Mouse (Mus musculus): Measurements from ENCODE around the gene Wbp4. TPM values are rescaled to one million over a fixed set of nuclear protein-coding genes. Genes with fewer than 3 reads are reported as not detected.

Gene Wbp4
- polyA plus RNA-seq, 2 experiments: 22.6 to 44.1 TPM

GRCm38 (mm10) chr14:79486993-79487731 is 5.8 kb upstream of the Wbp4 start:
- H3K4me1 ChIP-seq (ENCODE audit: control insufficient read depth, insufficient read depth, low read length): peaks cover 26% of the 10 kb centered on the region
- peak; percentile 35 for ATAC-seq (ENCODE audit: low FRiP score, low read depth)
- no peak for TF ChIP-seq POLR2A (IDR thresholded peaks at IDR 0.05; ENCODE audit: borderline replicate concordance, extremely low read depth, insufficient read depth, insufficient read length)
- H3K27ac ChIP-seq (replicated peaks; ENCODE audit: low read depth, low read length): peak overlapping the region; percentile 65; the same call in 1 of the 2 replicates
- H3K36me3 ChIP-seq (ENCODE audit: control insufficient read depth, insufficient read depth, low read length): no peaks in the 10 kb centered on the region
- H3K9ac ChIP-seq (ENCODE audit: low read depth, low read length, severe bottlenecking): peak overlapping the region; percentile 43; the same call in 1 of the 2 replicates
- peak; percentile 26 for DNase-seq (ENCODE audit: low spot score)
- H3K4me3 ChIP-seq (replicated peaks; ENCODE audit: low read length): peak overlapping the region; percentile 36
- 4% methylated on average over 19 of the region's 19 CpGs for WGBS
- no peaks in the 10 kb centered on the region for H3K9me3 ChIP-seq (ENCODE audit: control insufficient read depth, low read length)
- H3K27me3 ChIP-seq (ENCODE audit: control insufficient read depth, insufficient read depth, low read length): no peaks in the 10 kb centered on the region
- H3K4me2 ChIP-seq (replicated peaks; ENCODE audit: low read depth, low read length, severe bottlenecking): peak overlapping the region; percentile 66

DNA sequence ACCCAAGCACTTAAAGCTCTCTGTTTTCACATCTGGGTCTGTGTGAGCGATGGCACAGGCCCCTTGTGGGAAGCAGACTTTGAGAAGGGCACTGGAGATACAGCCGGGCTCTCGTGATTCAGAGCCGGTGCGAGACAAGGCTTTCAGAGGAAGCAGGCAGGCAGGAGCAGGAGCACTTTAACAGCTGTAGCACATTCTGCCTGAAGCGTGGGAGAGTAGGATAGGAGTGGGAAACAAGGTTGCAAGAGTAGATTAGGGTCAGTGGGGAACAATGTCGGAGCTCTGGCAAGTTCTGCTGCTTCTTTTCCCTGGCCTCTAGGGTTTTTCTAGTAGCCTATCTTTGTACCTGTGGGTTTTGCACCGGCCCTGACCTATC is 5.3 kb upstream of the Wbp4 start:
- H3K27ac ChIP-seq (replicated peaks; ENCODE audit: low read depth, low read length): peak overlapping the region; percentile 65; the same call in 1 of the 2 replicates
- peak overlapping the region; percentile 36 for H3K4me3 ChIP-seq (replicated peaks; ENCODE audit: low read length)
- peaks cover 26% of the 10 kb centered on the region for H3K4me1 ChIP-seq (ENCODE audit: control insufficient read depth, insufficient read depth, low read length)
- H3K9ac ChIP-seq (ENCODE audit: low read depth, low read length, severe bottlenecking): 0 out of 2 replicates have a peak overlapping the region, but pooled peaks have one; percentile 43
- H3K9me3 ChIP-seq (ENCODE audit: control insufficient read depth, low read length): no peaks in the 10 kb centered on the region
- no peaks in the 10 kb centered on the region for H3K36me3 ChIP-seq (ENCODE audit: control insufficient read depth, insufficient read depth, low read length)
- no peak for TF ChIP-seq POLR2A (IDR thresholded peaks at IDR 0.05; ENCODE audit: borderline replicate concordance, extremely low read depth, insufficient read depth, insufficient read length)
- peak overlapping the region; percentile 66 for H3K4me2 ChIP-seq (replicated peaks; ENCODE audit: low read depth, low read length, severe bottlenecking)
- ATAC-seq (ENCODE audit: low FRiP score, low read depth) (no peak), DNase-seq (ENCODE audit: low spot score) (no peak)
- no peaks in the 10 kb centered on the region for H3K27me3 ChIP-seq (ENCODE audit: control insufficient read depth, insufficient read depth, low read length)
- WGBS: 13% methylated on average over 8 of the region's 8 CpGs

DNA sequence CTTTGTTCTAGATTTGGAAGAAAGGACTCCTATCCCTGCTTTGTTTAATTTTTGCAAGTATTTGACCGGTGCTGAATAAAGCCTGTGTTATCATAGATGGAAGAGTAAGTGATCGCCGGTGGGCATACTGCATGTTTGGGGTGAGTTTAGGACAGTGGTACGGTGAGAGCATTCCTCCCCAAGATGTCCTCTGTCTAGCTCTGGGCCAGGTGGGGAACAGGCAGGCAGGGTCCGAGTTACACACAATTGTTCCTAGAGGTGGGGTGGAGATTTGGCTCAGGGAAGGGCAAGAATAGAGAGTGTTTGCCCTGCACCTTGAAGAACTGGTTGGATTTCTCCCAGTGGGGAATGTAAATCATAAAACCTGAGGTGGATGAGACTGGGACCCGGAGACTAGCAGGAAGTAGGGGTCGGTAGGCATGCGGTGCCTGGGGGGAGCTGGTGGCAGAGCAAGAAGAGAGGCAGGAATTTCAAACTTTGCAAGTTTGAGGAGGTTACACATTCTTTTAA is 2.3 kb upstream of the Wbp4 start:
- H3K27me3 ChIP-seq (ENCODE audit: control insufficient read depth, insufficient read depth, low read length): no peaks in the 10 kb centered on the region
- H3K4me3 ChIP-seq (replicated peaks; ENCODE audit: low read length): peak overlapping the region; percentile 97
- TF ChIP-seq POLR2A (IDR thresholded peaks at IDR 0.05; ENCODE audit: borderline replicate concordance, extremely low read depth, insufficient read depth, insufficient read length): no peak
- WGBS: 62% methylated on average over 8 of the region's 8 CpGs
- H3K9ac ChIP-seq (ENCODE audit: low read depth, low read length, severe bottlenecking): no peak overlapping the region
- peaks cover 34% of the 10 kb centered on the region for H3K4me1 ChIP-seq (ENCODE audit: control insufficient read depth, insufficient read depth, low read length)
- H3K9me3 ChIP-seq (ENCODE audit: control insufficient read depth, low read length): no peaks in the 10 kb centered on the region
- ATAC-seq (ENCODE audit: low FRiP score, low read depth) (no peak), DNase-seq (ENCODE audit: low spot score) (peak; percentile 10)
- H3K27ac ChIP-seq (replicated peaks; ENCODE audit: low read depth, low read length): 0 out of 2 replicates have a peak overlapping the region, but pooled peaks have one; percentile 11
- H3K4me2 ChIP-seq (replicated peaks; ENCODE audit: low read depth, low read length, severe bottlenecking): peak overlapping the region; percentile 72
- 0 out of 2 replicates have a peak, but pooled peaks cover 4% of the 10 kb centered on the region for H3K36me3 ChIP-seq (ENCODE audit: control insufficient read depth, insufficient read depth, low read length)

GRCm38 (mm10) chr14:79482747-79483355 is 1.5 kb upstream of the Wbp4 start:
- Histone ChIP-seq H3K36me3 (ENCODE audit: control insufficient read depth, insufficient read depth, low read length) (peaks cover 10% of the 10 kb centered on the region; the same call in 1 of the 2 replicates), H3K4me1 (ENCODE audit: control insufficient read depth, insufficient read depth, low read length) (peaks cover 31% of the 10 kb centered on the region), H3K27me3 (ENCODE audit: control insufficient read depth, insufficient read depth, low read length) (no peaks in the 10 kb centered on the region), H3K27ac (replicated peaks; ENCODE audit: low read depth, low read length) (peak overlapping the region; percentile 100), H3K9me3 (ENCODE audit: control insufficient read depth, low read length) (no peaks in the 10 kb centered on the region), H3K9ac (ENCODE audit: low read depth, low read length, severe bottlenecking) (peak overlapping the region; percentile 98), H3K4me2 (replicated peaks; ENCODE audit: low read depth, low read length, severe bottlenecking) (peak overlapping the region; percentile 72), H3K4me3 (replicated peaks; ENCODE audit: low read length) (peak overlapping the region; percentile 97)
- no peak for TF ChIP-seq POLR2A (IDR thresholded peaks at IDR 0.05; ENCODE audit: borderline replicate concordance, extremely low read depth, insufficient read depth, insufficient read length)
- ATAC-seq (ENCODE audit: low FRiP score, low read depth): no peak
- WGBS: 11% methylated on average over 15 of the region's 15 CpGs
- DNase-seq (ENCODE audit: low spot score): peak; percentile 14

GRCm38 (mm10) chr14:79482251-79482661 is 936 bp upstream of the Wbp4 start:
- Histone ChIP-seq H3K4me2 (replicated peaks; ENCODE audit: low read depth, low read length, severe bottlenecking) (peak overlapping the region; percentile 72), H3K4me3 (replicated peaks; ENCODE audit: low read length) (peak overlapping the region; percentile 97), H3K27me3 (ENCODE audit: control insufficient read depth, insufficient read depth, low read length) (no peaks in the 10 kb centered on the region), H3K9ac (ENCODE audit: low read depth, low read length, severe bottlenecking) (peak overlapping the region; percentile 98), H3K27ac (replicated peaks; ENCODE audit: low read depth, low read length) (peak overlapping the region; percentile 100), H3K9me3 (ENCODE audit: control insufficient read depth, low read length) (no peaks in the 10 kb centered on the region), H3K36me3 (ENCODE audit: control insufficient read depth, insufficient read depth, low read length) (peaks cover 12% of the 10 kb centered on the region), H3K4me1 (ENCODE audit: control insufficient read depth, insufficient read depth, low read length) (peaks cover 29% of the 10 kb centered on the region)
- no peak for TF ChIP-seq POLR2A (IDR thresholded peaks at IDR 0.05; ENCODE audit: borderline replicate concordance, extremely low read depth, insufficient read depth, insufficient read length)
- ATAC-seq (ENCODE audit: low FRiP score, low read depth): no peak
- DNase-seq (ENCODE audit: low spot score): peak; percentile 72
- 0% methylated on average over 11 of the region's 11 CpGs for WGBS

Data from limb, embryonic 14.5 days (tissue).